ENCODE assay signal across 15 mouse cellular contexts in genomic region chr7:64513621-64514020, GRCm38 (mm10). TPM values are rescaled to one million over a fixed set of nuclear protein-coding genes. Genes with fewer than 3 reads are reported as not detected.
"Had no signal": no experiment of that assay in that cellular context is flagged by ENCODE, and none has a peak within 500 bp of the region (broad histone marks: within the 10 kb centered on the region; RNA-seq: fewer than 3 reads in every experiment).

No protein-coding gene starts in this region.

- H3K27ac ChIP-seq: layer of hippocampus, adult 2 months; left cerebral cortex, adult 2 months; limb, embryonic 15.5 days; liver, embryonic 15.5 days; midbrain, embryonic 10.5 days; neural tube, embryonic 13.5 days; stomach, embryonic 15.5 days had no signal

- H3K9ac ChIP-seq: limb, embryonic 15.5 days; liver, embryonic 15.5 days; lung, embryonic 14.5 days; neural tube, embryonic 13.5 days; stomach, embryonic 15.5 days had no signal

- H3K4me1 ChIP-seq: limb, embryonic 15.5 days; liver, embryonic 15.5 days; stomach, embryonic 15.5 days had no signal

- DNase-seq: kidney, adult 8-10 months; lung, embryonic 14.5 days; lung, postnatal 10 days; thymus, adult 2 months; thymus, postnatal 36 days had no signal

- H3K27me3 ChIP-seq: limb, embryonic 15.5 days; liver, embryonic 15.5 days; neural tube, embryonic 13.5 days; stomach, embryonic 15.5 days had no signal

- H3K36me3 ChIP-seq: limb, embryonic 15.5 days; liver, embryonic 15.5 days; midbrain, embryonic 10.5 days; stomach, embryonic 15.5 days had no signal

- H3K9me3 ChIP-seq: limb, embryonic 15.5 days; liver, embryonic 15.5 days; midbrain, embryonic 10.5 days; neural tube, embryonic 13.5 days; stomach, embryonic 15.5 days had no signal

- H3K4me3 ChIP-seq: layer of hippocampus, adult 2 months; left cerebral cortex, adult 2 months; limb, embryonic 15.5 days; liver, embryonic 15.5 days; midbrain, embryonic 10.5 days; neural tube, embryonic 13.5 days; stomach, embryonic 15.5 days had no signal

- H3K4me2 ChIP-seq: limb, embryonic 15.5 days; liver, embryonic 15.5 days; lung, embryonic 14.5 days; neural tube, embryonic 13.5 days; stomach, embryonic 15.5 days had no signal

- ATAC-seq: intestine, postnatal 0 days; midbrain, embryonic 16.5 days had no signal

RNA-seq across cellular contexts. Expression of gene Apba2, which starts 12.1 kb away (rescaled TPM):
- total RNA-seq: megakaryocyte, adult 5-6 weeks had no signal
